Mouse (Mus musculus) ES-E14 (cell line): Measurements from ENCODE around the gene Rad51ap2.

Experiments
- CHD2 ChIP-seq: IDR thresholded peaks from 2 replicates; pipeline ENCODE4 v1.6.1; 2014; ENCODE audit warnings: mild to moderate bottlenecking, low read depth, low read length, inconsistent platforms
- HCFC1 ChIP-seq: IDR thresholded peaks from 2 replicates; pipeline ENCODE4 v1.6.1; 2012; ENCODE audit warnings: low read length, inconsistent platforms, borderline replicate concordance; ENCODE audit not compliant: insufficient read depth
- MAFK ChIP-seq: IDR thresholded peaks from 2 replicates; pipeline ENCODE4 v1.6.1; 2014; ENCODE audit warnings: mild to moderate bottlenecking, low read depth, low read length, inconsistent platforms; ENCODE audit not compliant: insufficient read depth
- ZC3H11A ChIP-seq: IDR thresholded peaks from 2 replicates; pipeline ENCODE4 v1.6.1; 2012; ENCODE audit warnings: low read depth, mild to moderate bottlenecking, inconsistent platforms, low read length, borderline replicate concordance
- ZNF384 ChIP-seq: IDR thresholded peaks from 2 replicates; pipeline ENCODE4 v1.6.1; 2012; ENCODE audit warnings: low read depth, low read length, inconsistent platforms

DNA sequence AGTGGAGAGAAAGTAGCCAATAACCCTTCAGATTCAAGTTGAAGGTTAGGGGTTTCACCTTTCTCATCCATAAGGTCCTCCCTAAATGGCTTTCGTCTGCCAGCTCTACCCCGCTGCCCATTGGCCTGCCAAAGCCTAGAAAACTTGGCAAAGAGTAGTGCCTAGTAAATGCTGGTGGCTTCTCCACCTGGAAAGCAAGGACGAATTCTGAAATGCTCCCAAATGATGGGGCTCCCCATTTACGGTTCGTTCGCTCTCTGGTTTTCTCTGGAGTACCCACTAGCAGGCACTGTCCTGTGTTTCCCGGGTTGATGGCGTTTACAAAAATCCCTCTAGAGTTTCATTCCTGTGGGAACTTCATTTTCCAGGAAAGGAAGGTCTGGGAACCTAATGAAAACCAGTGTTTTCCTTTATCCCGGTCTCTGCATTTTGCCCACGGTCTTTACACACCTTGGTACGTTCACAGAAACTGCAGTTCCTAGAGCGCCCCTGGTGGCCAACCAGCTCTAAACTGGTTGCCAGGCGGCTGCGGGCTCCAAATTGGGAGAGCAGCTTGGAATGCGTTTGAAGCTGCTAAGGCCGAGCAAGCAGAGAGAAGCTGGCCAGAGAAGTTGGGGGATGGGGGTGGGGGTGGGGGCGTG is 18.5 kb upstream of the Rad51ap2 start:
- TF ChIP-seq ZC3H11A = no peak
- no peak for TF ChIP-seq HCFC1
- no peak for TF ChIP-seq ZNF384
- TF ChIP-seq MAFK = no peak
- TF ChIP-seq CHD2 = no peak
